Mouse (Mus musculus) C2C12 (cell line): ENCODE results near the gene Kcnq5.

ENCODE experiments used
- CTCF ChIP-seq: IDR thresholded peaks from one replicate; pipeline ENCODE4 v1.5.1; 2011; ENCODE audit not compliant: control insufficient read depth, insufficient read depth, insufficient read length
- MAX ChIP-seq: IDR thresholded peaks from one replicate; pipeline ENCODE4 v1.6.1; 2011; ENCODE audit warnings: mild to moderate bottlenecking, control low read depth
- MYOG ChIP-seq: IDR thresholded peaks from one replicate; pipeline ENCODE4 v1.6.1; 2011; ENCODE audit not compliant: control insufficient read depth, insufficient read length; ENCODE audit errors: extremely low read depth

DNA sequence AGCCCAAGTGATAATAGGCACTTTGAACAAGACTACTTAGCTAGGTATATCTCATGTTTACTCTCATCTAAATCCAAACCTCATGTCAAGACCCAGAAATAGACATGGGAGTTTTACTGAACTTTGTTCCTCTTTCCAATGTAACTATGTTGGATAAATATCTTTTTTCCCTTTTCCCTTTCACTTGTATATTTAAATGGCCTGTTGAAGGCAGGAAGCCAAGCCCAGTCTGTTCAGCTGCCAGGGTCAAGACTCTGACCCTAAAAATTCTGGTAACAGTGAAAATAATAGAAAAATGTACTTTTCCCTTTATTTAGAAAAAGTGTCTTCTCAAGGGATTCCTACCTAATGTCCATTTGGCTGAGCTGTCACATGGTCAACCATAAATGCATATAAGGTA lies 18.0 kb upstream of the Kcnq5 start:
- TF ChIP-seq CTCF = no peak
- TF ChIP-seq MAX = no peak
- TF ChIP-seq MYOG = no peak
